Mouse (Mus musculus) cerebellum, postnatal 25 days (tissue): ENCODE data around the gene Pgrmc2.
A peak's percentile ranks its signal among the peaks of the same experiment; 100 is the strongest.

ENCODE experiments used
- DNase-seq, 2 experiments: peaks; one replicate each; pipeline ENCODE4 v3.0.0; 2021; ENCODE audit warnings: mixed read lengths in 2 of 2

Pgrmc2 gene

GRCm38 (mm10) chr3:41082885-41083789 lies at the start of gene Pgrmc2:
Gene Pgrmc2, minus strand, starts transcription at chr3:41083046.
- peak; percentile 99 for DNase-seq

GRCm38 (mm10) chr3:41124000-41124294 lies 41.1 kb upstream of the Pgrmc2 start:
- no peak for DNase-seq

DNA sequence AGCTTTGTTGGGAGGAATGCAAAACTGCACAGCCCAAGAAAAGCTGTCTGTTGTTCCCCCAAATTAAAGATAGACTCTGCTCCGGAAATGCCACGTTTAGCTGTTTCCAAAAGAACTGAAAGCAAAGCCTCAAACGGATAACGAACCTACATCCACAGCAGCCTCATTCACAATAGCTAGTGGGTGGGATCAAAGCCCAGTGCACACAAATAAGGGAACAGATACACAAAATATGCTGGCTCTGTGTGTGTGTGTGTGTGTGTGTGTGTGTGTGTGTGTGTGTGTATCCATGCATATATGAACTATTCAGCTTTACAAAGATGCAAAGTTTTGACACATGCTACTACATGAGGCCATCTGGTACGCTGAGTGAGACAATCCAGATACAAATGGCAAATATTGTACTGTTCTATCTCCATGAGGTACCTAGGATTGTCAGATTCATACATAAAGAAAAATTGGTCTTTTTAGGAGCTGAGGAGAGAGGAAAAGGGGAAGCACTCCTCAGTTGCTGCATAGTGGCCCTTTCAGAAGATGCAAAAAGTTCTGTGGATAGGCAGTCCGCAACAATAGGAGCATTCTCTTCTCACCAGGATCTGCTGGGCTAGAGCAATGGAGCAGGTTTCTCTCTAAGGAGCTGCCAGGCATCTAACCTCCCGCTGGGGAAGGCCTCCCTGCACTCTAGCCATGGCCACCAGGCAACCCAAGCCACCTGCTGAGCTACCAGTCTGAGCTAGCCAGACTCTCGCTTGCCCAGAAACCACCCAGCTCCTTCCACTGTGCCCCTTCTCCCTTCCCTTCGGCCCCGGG lies 40.5 kb upstream of the Pgrmc2 start:
- DNase-seq: peak; percentile 10 to 20

GRCm38 (mm10) chr3:41118173-41118572 lies 35.3 kb upstream of the Pgrmc2 start:
- no peak for DNase-seq

- DNase-seq: no peak
Observed at GRCm38 (mm10) chr3:41117447-41117846, 34.6 kb upstream of the Pgrmc2 start.

GRCm38 (mm10) chr3:41113186-41113585 lies 30.3 kb upstream of the Pgrmc2 start:
- no peak for DNase-seq

DNA sequence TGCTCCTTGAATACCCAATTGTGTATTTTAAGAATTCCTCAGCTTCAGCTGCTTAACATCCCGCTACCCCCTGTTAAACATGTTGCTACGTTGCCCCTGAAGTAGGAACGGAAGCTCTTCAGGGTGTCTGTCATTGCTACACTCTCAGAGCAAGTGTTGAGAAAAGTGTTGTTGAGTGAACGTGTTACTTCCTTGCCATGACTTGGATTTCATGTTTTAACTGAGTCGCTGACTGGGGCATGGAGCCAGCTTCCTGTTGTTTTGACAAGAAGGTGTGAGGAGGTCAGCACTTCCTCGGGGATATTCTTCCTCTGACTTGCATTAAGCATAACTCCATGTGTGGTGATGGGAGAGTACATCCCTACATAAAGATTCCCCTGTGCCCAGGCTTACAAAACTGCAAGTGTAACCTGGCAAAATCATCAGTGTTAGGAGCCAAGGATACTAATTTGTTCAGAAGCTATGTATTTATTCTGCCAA lies 25.5 kb upstream of the Pgrmc2 start:
- peak in 1 of 2 experiments; percentile 15 for DNase-seq

- no peak for DNase-seq
Observed at GRCm38 (mm10) chr3:41107600-41108305, 24.9 kb upstream of the Pgrmc2 start.

GRCm38 (mm10) chr3:41101905-41102304 lies 19.1 kb upstream of the Pgrmc2 start:
- no peak for DNase-seq

- DNase-seq: no peak
Observed at GRCm38 (mm10) chr3:41100157-41100556, 17.3 kb upstream of the Pgrmc2 start.

DNA sequence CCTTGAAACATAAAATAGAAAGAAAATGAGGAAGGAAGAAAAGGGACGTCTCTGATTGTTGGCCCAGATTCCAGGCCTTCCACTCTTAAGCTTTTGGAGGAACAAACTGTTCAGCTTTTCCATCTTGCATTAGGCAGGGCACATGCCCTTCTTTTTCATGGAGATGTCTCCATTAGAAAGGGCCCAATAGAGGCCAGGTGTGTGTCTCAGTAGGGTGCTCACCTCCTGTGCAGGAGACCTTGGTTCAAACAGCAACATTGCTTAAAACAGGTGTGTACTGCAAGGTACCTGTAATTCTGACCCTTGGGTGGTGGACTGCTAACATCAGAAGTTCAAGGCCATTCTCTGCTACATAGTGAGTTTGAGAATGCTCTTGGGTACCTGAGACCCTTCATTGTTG lies 16.8 kb upstream of the Pgrmc2 start:
- DNase-seq: no peak

GRCm38 (mm10) chr3:41093210-41093609 lies 10.4 kb upstream of the Pgrmc2 start:
- DNase-seq: no peak

DNA sequence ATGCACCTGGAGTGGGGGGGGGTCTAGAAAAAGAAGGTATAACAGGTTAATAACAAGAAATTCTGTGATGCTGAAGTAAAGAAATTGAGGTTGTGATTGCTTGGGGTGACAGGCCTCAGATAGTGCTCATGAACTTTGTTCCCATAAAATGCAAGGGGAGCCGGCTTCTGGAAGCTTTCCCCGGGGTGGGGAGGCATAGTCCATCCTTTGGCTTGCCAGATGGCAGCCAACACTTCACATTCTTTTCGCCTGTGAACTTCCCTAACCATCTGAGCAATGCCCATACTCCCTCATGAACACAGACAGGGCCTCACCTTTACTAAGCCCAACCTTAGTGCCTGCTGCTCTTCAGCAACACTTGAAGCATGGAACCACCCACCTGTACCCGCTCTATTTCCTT lies 9.5 kb upstream of the Pgrmc2 start:
- DNase-seq: no peak

DNA sequence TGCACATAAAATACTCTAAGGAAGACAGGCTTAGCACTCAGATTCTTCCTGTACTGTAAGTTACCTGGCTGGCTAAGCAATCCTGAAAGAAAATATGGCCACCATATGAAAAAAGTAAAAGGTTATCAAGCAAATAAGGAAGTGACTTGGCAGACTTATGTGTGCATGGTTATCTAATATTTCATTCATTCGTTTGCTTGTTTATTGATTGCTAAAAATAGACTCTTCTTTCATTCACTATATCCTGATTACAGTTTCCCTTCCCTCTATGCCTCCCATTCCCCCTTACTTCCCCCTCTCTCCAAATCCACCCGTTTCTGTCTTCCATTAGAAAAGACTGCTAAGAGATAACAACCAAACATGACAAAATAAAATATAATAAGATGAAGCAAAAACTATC lies 8.0 kb upstream of the Pgrmc2 start:
- DNase-seq: no peak

- no peak for DNase-seq
Observed at GRCm38 (mm10) chr3:41087071-41087470, 4.2 kb upstream of the Pgrmc2 start.

- no peak for DNase-seq
Observed at GRCm38 (mm10) chr3:41084421-41084820, 1.6 kb upstream of the Pgrmc2 start.

GRCm38 (mm10) chr3:41083790-41084112 lies 905 bp upstream of the Pgrmc2 start:
- no peak for DNase-seq

- no peak for DNase-seq
Observed at GRCm38 (mm10) chr3:41082520-41082884, 344 bp downstream of the Pgrmc2 start.

DNA sequence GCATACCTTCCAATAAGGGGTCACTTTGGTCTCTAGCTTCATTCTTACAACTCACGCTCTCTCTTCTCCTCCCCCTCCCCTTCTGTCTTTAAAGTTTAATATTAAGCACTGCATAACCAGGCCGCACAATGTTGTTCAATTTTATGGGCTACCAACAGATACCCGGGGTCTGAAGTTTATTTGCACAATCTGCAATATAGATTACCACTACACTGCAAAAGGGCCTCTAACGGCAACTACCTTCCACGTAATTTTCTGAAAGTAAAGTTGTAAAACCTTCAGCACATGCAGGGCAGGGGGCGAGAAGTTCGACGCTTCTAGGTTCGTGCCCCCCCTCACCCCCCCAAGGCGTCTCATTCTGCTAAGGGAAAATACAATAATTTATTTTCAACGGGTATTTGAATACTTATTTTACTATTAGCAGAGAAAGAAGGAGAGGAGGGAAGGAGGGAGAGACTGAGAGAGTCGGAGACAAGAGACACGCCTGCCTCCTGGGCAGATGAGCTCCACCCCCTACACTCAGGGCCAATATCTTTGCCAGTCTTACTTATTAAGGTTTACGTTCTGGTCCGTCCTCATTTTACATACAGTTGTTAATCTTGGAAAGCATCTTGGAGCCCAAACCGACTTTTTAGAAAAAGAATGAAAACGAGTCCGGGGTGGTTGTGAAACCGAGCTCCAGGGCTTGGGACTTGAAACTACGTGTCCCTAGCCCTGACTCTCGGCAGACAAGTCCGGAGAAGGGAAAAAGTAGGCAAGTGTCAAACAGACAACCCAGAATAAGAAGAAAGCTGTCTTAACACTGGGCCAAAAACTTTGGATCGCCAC lies 1.2 kb downstream of the Pgrmc2 start:
- DNase-seq: peak; percentile 12 to 18

DNA sequence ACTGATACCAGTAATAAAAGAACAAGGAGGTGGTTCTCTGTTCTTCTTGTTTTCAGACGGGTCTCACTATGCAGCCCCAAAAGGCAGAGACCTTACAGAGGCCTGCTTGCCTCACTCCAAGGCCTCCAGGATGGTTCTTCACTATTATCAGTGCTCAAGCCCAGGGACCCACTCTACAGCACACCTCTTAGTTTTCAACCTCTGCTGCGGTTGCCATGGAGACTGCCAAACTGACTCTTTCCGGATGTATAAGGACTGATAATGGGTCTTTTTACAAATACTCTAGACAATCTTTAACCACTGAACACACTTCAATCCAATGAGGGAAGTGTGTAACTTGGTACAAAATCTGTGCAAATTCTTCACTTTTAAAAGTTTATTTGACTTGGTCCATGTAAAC lies 2.1 kb downstream of the Pgrmc2 start:
- DNase-seq: no peak

DNA sequence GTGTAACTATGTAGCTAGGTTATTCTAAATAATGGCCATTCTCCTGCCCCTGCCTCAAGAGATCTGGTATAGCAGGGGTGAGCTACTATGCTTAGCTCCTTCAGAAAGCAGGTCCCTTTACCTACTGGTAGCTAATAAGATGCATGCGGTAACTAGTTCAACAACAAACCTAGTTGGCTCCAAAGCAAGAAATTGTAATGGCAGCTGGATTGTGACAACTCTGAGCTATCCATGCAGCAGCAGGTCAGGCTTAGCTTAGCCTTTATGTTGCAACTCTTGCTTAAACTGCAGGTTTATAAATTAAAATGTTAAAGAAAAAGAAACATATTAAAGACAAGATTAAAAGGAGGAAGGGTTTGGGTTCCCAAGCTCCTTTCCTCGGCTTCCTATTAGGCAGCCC lies 4.2 kb downstream of the Pgrmc2 start:
- no peak for DNase-seq

- no peak for DNase-seq
Observed at GRCm38 (mm10) chr3:41075376-41075775, 7.5 kb downstream of the Pgrmc2 start.

DNA sequence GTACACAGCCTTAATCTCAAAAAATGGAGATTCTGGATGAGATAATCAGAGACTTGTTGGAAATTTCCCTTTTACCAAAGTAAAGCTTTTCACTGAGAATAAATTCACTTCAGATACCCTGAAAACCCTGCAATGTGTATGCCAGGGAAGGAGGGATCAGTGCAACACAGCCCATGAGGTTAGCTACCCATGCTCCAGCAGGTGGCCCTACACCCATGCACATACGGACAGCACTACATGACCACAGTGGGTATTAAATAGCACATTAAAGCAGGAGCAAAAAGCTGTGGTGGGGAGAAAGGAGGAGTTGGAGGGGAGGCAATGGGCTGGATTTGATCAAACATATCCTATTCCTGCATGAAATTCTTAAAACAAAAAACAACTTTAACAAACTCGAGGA lies 12.3 kb downstream of the Pgrmc2 start:
- peak; percentile 15 to 41 for DNase-seq
